Mouse (Mus musculus) kidney, postnatal 25 days (tissue): ENCODE measurements around the gene Vash2.
A peak's percentile ranks its signal among the peaks of the same experiment; 100 is the strongest.
"Not testable (repeated sequence)": the region's sequence is repeated elsewhere in the genome, so short reads cannot be mapped to it uniquely, and the experiment has no call there.

Source experiments
- DNase-seq, 2 experiments: peaks; one replicate each; pipeline ENCODE4 v3.0.0; 2021; ENCODE audit warnings: mixed read lengths in 2 of 2

The Vash2 gene

DNA sequence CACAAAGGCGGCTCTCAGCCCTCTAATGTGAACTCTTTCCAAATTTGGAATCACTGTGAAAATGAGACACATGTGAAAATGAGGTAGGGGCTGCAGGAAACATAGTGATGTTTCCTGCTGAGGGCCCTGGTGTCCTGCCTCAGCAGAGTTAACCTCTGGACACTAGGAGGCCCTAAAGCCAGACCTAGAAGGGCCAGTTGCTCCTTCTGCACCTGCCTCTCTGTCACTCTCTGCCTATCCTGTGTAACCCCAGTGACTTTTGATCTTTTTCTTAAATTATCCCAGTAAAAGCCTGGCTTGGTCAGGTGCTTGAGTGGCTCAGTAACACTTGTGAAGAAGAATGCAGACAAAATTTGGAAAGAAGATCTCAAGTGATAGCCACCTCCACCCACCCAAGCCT, 4.3 kb downstream of the Vash2 start:
- no peak for DNase-seq

DNA sequence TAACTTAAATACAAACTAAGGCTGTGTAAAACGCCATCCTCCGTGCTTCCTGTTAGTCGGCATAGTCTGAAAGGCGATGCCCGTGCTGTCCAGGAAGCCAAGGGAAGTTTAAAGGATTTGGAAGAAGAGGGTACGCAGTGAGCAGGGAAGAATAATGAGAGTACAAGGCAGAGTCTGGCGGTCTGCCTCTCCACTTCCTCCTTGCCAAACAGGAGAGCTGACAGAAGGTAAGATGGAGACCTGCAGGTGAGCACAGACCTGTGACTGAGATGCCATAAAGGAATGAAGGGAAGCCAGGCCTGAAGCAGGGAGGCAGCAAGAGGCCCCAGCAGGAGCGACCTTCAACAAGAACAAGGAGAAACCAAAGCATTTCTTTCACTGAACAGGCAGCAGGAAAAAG, 4.9 kb downstream of the Vash2 start:
- no peak for DNase-seq

DNA sequence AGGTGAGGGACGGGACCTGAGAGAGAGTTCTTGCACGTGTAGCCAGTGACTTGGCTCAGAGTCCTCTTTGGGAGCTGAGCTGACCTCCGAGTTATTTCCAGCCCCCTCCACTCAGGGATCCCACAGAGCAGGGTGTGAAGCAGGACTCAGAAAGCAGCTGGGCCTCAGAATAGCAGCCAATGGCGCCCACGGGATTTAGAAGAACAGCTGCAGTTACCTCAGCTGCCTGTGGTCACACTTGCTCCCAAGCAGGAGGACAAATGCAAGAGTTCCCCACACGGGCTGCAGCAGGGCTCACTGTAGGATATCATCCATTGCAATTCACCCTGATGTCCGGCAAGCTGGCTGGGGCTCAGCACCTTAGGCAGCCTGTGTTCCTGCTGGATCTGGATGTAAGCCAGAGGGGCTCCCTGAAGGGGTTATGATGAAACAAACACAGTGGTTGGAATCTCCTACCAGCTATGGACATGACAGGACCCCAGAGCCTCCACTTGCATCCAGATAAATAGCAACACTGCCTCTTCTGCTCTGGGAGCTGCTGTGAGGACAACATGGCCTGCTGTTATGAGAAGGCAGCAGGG, 6.4 kb downstream of the Vash2 start:
- DNase-seq = no peak

DNA sequence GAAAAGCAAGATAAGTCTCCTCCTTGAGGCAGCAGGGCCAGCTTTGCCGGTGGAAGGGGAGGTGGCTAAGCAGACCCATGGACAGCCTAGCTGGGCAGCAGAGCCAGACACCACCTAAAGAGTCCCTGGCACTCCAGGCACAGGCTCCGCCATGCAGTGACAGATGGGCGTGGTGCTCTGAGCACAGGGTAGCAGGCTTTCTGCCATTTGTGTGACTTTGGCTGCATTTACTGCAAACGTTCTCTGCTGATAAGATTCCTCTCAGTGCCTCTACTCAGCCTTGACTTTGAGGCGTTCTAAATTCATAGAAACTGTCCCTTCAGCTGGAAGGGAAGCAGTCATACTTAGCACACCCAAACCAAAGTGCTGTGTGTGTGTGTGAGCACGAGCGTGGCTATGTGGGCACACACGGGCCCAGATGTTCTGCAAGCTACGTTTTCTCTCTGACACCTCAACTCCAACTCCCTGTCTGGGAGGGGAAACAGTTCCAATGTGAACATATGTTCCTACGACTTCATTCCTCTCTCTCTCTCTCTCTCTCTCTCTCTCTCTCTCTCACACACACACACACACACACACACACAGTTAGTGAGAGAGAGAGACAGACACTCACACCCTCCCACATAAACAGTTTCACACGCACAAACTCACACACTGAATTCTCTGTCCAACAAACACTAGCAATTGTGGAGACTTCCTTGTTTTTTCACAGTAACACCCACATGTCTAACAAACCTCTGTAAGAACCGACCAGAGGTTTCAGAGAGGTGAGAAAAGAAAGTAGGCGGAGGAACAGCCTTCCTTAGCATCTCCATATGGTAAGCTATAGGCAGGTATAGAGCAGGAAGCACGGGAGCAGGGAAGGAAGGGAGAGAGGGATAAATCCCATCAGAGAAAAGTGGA, 7.1 kb downstream of the Vash2 start:
- no peak for DNase-seq

DNA sequence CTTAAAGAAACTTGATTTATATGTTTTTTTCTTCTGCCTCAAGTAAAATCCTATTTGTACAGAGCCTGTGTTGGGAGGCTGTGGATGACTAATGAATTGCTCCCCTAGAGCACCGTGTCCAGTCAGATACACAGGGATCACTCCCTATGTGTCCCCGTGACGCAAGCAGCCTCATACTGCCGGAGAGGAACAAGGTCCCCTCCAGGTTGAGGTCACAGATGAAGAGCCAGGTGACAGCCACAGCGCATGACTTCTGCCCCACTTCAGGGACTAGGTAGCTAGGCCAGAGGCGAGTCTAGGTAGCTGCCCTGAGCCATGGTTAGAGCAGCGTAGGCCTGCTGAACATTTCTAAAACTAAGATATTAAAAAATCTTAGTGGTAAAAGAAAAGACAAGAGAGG, 11.1 kb downstream of the Vash2 start:
- DNase-seq = no peak

DNA sequence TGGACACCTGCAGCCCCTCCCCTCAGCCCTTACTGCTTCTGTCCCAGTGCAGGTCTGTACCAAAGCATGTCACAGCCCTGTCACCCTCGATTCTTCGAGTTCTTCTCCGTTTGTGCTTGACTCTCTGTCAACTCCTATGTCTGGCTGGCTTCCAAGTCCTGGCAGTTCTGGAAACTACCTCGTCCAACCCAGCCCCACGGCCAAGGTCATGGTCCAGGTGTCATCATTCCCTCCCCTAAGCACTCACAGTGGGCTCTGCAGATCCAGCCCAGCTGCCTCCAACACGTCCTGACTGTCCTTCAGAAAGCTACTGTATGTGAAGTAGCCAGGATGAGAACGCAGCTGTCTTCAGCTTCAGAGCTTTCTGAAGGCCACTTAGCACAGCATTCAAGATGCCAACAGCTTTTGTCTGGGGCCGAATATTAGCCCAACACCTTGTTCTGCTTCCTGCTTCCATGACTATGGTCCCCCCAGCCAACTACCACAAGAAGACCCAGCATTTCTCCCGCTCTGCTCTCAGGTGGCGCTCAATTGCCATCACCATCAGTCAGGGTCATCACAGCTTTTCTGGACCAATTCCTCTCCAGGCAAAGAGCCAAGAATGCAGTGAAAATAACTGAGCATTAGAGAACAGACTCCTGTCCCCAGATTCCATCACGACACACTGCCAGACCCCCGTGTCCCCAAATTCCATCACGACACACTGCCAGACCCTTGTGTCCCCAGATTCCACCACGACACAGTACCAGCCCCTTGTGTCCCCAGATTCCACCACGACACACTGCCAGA, 13.9 kb downstream of the Vash2 start:
- DNase-seq = peak; percentile 56 to 74

DNA sequence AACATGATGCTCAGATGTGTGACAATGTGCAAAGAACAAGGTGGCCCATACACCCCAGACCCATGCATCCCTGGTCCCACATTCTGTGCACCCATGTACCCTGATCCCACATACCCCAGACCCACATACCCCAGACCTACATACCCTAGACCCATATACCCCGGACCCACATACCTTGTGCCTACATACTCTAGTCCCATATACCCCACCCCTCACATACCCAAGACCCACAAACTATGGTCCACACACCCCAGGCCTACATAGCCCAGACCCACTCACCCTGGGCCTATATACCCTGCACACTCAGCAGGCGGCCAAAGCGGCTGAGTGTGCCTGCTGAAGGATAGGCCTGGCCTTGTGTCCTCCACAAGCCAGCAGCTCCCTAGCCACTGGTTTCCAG, 16.3 kb downstream of the Vash2 start:
- DNase-seq = no peak

DNA sequence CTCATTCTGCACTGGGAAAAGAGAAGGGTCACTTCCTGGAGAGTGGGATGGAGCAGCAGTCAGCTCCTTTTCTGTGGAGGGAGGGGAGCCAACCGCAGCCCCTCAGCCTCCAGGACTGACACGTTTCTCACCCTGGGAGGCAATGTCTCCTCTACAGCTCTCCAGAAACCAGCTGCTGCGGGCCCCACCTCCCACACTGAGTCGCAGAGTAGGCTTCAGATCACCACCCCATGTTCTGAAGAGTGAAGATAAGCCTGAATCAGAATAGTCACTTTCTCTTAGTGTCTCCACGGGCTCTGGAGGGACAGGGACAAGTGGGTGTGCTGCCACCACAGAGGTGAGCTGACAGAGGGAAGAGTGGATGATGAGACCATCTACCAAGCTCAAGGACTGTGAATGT, 20.3 kb downstream of the Vash2 start:
- no peak for DNase-seq

DNA sequence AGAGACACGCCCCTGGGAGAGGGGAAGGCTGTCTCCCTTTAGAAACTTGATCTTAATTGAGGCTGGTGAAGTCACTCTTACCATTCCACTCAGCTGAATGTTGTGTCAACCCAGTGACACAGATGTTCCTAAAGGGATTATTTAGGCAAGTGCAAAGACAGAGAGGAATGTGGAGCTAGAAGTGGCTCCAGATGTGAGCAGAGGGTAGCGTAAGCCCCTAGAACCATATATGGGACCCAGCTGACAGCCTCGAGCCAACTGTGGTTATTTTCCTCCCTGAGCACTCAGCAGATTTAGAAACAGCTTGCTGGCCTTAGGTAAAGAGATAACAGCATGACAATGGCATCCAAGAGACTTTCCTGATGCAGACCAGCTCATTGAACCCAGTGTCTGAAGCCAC, 26.1 kb downstream of the Vash2 start:
- DNase-seq = no peak

DNA sequence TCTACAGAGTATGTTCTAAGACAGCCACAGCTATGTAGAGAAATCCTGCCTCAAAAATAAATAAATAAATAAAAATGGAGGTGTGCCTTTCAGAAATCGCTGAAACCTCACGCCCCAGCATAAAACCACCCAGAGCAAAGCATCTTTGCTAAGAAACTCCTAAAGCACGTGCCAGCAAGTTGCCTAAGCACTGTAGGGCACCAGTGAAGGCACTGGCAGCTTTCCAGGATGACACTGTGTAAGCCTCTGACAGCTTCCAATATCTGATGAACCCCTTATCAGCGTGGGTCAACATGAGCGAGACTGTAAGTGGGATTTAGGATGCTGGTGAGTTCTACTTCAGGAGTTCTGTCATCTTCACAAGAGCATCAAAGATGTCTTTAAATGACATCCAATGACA, 28.1 kb downstream of the Vash2 start:
- peak in 1 of 2 experiments; percentile 23 for DNase-seq

DNA sequence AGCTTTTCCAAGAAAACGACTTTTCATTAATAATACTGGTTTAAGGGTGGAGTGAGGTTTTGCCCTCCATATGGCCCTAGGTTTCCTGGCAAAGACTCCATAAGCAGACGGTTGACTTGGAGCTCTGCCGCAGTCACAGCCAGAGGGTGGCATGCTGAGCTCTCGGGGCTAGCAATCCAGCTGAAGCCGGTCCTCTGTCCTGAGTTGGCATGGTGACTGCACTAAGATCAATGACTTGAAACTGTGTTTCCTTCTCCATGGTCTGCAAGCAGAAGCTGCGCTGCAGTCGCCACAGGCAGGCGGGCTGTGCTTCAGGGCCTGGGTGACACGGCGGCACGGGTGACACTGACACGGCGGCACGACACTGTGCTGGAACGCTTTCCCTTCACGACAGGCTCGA, 30.2 kb downstream of the Vash2 start:
- DNase-seq = peak; percentile 24 to 56

DNA sequence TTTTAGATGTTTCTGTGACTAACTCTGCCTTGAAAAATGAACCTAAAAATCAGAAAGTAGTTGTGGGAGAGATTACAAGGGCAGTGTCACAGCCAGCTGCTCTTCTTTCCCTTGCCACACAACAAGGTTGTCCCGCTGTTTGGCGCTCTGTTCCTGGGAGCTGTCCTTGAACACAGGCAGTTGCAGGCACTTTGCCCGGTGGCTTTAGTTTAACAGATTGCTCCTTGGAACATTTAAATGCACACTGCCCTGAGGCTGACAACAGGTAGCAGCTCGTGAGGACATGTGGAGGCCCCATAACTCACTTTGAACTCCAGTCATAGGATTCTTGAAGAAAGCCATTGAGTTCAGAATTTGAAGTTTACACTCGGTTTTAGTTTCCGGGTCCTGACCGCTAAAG, 30.7 kb downstream of the Vash2 start:
- DNase-seq = peak; percentile 30 to 49

DNA sequence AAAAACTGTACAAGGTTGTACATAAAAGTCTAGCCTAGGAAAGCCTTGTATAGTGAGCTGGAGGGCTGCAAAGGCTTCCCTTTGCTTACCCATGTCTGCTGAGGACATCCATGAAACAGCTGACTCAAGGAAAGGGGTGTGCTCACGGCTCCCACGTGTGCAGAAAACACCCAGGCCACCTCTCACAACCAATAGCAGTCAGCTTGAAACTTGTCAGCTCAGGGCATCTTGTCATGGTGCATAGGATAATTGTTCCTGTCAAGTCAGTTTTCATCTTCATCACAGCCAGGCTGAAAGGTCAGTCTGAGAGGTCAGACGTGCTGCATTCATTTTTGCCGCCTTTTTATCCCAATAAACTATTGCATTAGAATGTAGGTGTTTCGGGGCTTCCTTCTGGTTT, 31.1 kb downstream of the Vash2 start:
- no peak for DNase-seq

DNA sequence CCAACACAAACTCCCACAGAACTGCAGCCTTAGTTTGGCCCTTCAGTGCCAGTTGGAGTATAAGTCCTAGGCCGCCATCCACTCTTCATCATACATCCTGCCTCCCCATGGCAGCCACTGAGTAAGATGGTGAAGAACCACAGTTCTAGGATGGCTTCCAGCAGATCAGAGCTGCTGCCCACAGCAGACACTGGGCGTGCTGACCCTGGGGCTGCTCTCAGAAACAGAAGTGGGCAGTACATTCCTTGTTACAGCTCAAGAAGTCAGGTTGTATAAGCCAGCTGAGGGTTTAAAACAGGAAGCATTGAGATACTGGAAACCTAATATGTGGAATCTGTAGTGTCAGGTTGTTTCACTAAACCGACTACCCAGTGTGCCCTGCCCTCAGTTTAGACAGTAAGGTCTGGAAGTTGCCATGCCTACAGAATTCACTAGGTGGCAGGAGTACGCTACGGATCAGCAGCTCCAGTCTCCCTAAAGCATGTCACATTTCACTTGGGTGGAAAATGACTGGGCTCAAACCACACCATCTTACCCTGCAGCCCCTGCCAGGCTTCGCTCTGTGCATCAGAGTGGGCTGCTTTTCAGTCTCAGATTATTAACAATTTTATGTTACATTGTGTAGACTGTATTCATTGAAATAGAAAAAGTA, 34.9 kb downstream of the Vash2 start:
- peak; percentile 75 to 83 for DNase-seq

DNA sequence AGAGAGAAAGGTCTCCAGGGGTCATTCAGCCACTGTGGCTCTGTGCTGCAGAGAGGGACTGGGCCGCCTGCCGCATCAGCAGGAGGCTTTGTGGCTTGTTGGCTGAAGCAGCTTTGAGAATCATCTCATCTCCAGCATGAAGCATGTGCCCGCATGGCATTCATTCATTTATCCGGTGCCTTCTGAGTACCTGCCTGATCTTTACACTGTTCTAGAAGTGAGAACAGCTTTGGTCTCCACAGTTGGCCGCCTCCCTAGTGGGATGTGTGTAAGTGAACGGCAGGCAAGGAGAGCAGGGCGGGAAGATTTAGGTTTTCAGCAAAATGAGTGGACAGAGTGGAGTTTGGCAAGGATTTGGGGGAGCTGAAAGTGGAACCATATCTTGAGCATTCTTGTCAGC, 39.3 kb downstream of the Vash2 start:
- no peak for DNase-seq

DNA sequence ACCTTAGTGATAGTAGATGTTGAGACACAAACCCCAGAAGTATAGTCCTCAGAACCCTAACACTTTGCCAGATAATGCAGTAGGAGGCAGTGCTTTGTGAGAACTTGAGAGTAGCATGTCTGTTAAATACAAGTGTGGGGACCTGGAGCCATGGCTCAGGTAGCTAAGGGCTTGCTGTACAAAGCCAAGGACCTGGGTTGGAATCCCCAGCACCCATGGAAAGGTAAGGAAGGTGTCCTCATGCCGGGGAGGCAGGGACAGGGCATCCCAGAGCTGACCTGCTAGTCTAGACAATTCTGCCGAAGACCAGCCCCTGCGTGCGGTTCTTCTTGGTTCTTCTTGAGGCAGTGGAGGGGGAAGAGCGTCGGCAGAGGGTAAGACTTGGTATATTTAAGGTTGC, 48.9 kb downstream of the Vash2 start:
- DNase-seq = no peak

DNA sequence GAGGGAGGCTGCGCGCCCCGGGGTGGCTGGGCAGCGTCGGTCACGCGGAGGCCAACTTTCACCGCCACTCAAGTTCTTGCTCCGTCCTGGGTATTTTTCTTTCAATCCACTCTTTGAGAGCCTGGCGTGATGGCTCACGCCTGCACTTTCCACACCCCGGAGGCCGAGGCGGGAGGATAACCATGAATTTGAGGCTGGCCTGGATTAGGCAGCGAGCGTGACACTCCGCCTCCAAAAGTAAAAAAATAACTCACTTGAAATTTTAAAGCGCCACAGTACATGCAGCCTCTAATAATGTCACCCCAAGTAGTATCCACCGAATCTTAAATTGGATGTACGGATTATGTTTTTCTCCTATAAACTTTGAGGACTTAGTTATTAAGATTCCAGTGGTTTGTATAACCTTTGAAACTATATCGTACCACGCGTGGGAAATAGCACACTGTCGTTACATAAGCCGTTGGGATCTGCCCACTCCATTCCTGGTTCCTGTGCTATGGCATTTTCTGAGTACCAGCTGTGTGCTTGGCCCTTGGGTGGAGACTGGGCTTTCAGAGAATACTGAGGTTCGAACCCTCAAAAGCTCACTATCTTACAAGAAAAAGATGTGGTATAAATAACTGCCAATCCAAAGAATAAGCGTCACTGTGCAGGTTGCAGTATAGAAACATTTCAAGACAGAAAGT, 49.9 kb downstream of the Vash2 start:
- DNase-seq = peak; percentile 63 to 78

DNA sequence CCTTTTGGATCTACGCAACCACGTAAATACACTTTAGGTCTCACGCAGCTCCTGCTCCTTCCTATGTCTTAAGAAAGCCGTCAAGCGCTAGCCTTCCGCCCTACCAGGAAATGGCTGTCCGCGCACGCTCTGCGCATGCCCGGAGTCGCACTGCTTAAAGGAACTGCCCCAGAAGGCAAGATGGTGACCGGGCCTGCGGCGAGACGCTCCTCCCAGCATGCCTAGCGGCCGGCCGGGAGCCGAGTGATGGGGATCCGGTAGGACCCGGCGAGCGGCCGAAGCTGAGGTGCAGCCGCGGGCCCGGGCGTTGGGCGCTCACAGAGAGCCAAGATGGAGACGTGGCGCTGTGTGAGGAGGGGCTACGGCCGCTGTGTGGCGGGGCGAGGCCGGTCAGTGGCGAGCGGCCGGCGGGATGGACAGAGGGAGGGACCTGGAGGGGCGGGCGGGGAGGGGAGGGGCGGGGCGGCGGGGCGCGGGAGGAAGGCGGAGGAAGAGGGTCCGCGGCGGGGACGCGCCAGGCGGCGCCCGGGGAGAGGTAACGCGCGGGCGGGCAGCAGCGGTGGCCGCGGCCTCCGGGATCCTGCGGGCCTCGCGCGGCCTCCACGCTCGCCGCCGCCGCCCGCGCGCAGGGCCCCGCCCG, 50.6 kb downstream of the Vash2 start:
- DNase-seq = peak; percentile 97 to 99

DNA sequence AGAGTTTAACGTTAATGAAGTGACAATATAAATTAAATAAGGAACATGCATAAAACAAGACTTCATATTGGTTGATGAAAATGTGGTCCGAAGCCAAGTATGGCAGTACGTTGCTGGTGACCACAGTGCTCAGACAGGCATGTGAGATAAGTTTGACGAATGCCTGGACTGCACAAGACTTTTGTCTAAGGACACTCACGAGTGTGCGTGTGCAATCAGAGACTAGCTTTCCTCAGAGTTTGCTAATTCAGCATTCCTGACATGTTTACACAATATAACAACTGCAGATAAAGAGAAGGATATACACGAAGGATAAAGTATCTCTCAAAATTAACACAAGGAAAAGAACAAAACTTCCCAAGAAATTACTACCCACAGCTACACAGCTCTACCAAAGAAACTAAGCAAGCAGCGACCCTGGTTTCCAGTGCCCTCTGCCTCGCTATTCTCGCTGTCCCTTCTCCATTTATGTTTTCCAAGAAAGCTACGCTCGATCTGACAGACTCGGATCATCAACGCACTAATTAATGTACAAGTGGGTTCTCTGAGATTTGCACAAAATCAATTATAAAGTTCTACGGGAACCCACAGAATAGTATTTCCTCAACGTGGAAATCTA, 51.2 kb downstream of the Vash2 start:
- DNase-seq = no peak

DNA sequence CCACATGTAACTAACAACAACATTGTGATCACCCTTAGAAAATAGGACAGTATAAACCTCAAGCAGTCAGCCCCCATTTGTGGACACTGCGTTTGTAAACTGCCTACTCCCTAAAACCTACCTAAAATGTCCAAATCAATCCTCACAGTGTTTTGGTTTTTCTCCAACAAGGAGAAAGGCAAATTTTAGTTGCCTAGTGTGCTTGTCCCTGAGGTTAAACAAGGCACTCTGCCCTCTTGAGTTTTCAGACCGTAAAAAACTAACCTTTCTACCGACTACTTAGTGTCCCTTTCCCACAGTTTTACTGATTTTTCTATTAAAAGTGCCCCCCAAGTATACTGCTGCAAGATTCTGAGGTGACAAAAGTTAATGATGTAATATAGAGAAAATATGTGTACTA, 51.8 kb downstream of the Vash2 start:
- no peak for DNase-seq

DNA sequence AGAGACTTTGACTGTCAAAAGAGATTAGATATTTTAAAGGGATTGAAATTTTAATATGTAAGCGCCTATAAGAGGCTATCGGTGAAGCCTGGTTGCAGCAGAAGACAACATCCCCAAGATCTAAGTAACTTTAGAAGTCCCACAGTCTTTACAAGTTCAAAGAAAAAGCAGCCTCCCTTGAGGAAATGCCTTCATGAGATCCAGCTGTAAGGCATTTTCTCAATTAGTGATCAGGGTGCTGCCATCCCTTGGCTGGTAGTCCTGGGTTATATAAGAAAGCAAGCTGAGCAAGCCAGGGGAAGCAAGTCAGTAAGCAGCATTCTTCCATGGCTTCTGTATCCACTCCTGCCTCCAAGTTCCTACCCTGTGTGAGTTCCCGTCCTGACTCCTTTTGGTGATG, 54.3 kb downstream of the Vash2 start, which contains the start of gene Angel2:
Angel2 (plus strand) TSS at position 301 of the 400 bp plus-strand sequence.
- DNase-seq = not testable (repeated sequence)
